In genomic region chr4:155268382-155268781, GRCm38 (mm10) we compare ENCODE assay signal across 9 mouse cellular contexts. TPM values are rescaled to one million over a fixed set of nuclear protein-coding genes. Genes with fewer than 3 reads are reported as not detected.
A peak's percentile ranks its signal among the peaks of the same experiment; 100 is the strongest.
DNase-seq lines count a peak whose midpoint lies in the region; ATAC-seq and TF ChIP-seq lines count a peak whose summit lies in the region.
"Had no signal": no experiment of that assay in that cellular context is flagged by ENCODE, and none has a peak within 500 bp of the region (broad histone marks: within the 10 kb centered on the region; RNA-seq: fewer than 3 reads in every experiment).

No protein-coding gene starts in this region.

- DNase-seq in cerebellum, adult 11-12 months = peak; percentile 74
- DNase-seq in cerebellum, adult 11 months = no peak
- peak; percentile 50 for DNase-seq in R1 (ENCODE audit: low read depth, low spot score)
- DNase-seq in embryo, embryonic 10.5 days (ENCODE audit: low spot score) = peak; percentile 78
- DNase-seq in heart, postnatal 0 days (ENCODE audit: low spot score) = peak; percentile 49
- DNase-seq in layer of hippocampus, postnatal 25 days (ENCODE audit: extremely low spot score in 1 of 2, low spot score in 1 of 2) = peak; percentile 51 to 82

- H3K4me2 ChIP-seq in heart, postnatal 0 days (ENCODE audit: low read depth, low read length) = no peak overlapping the region

- TF ChIP-seq CTCF in heart, postnatal 0 days (IDR thresholded peaks at IDR 0.05; ENCODE audit: low read depth) = peak; percentile 65
- TF ChIP-seq CTCF in testis, adult 2 months (IDR thresholded peaks at IDR 0.05; ENCODE audit: control insufficient read depth, insufficient read depth, insufficient replicate concordance, low read depth, low read length) = peak; percentile 51; the same call in 1 of the 2 replicates

- no peak for TF ChIP-seq EP300 in heart, postnatal 0 days (IDR thresholded peaks at IDR 0.05; ENCODE audit: low read depth)

- peak; percentile 57 for ATAC-seq in heart, postnatal 0 days (ENCODE audit: insufficient read depth, low read depth)
- peak; percentile 63; the same call in 1 of the 2 replicates for ATAC-seq in megakaryocyte-erythroid progenitor cell, adult 5-6 weeks (replicated peaks; ENCODE audit: low FRiP score, low TSS enrichment, poor library complexity, severe bottlenecking)

- no peak overlapping the region for H3K27ac ChIP-seq in heart, postnatal 0 days (ENCODE audit: low read depth)
- H3K27ac ChIP-seq in testis, adult 2 months (ENCODE audit: control insufficient read depth, insufficient read depth, low read depth, low read length) = no peak overlapping the region

- WGBS in heart, postnatal 0 days = 24% methylated on average over 5 of the region's 5 CpGs

- H3K36me3 ChIP-seq in heart, postnatal 0 days (replicated peaks; ENCODE audit: control insufficient read depth, insufficient read depth, low read length) = no peaks in the 10 kb centered on the region
- no peaks in the 10 kb centered on the region for H3K36me3 ChIP-seq in testis, adult 2 months (ENCODE audit: control insufficient read depth, insufficient read depth, low read length)
- H3K36me3 ChIP-seq: lung, embryonic 15.5 days had no signal

- no peaks in the 10 kb centered on the region for H3K9me3 ChIP-seq in heart, postnatal 0 days (replicated peaks; ENCODE audit: control insufficient read depth, low read length)
- H3K9me3 ChIP-seq: lung, embryonic 15.5 days had no signal

- no peak overlapping the region for H3K4me3 ChIP-seq in heart, postnatal 0 days (ENCODE audit: low read depth, low read length)
- no peak overlapping the region for H3K4me3 ChIP-seq in testis, adult 2 months (ENCODE audit: control insufficient read depth, low read depth, low read length)
- H3K4me3 ChIP-seq: lung, embryonic 15.5 days had no signal

- no peak overlapping the region for H3K9ac ChIP-seq in heart, postnatal 0 days (replicated peaks; ENCODE audit: low read depth, low read length)
- H3K9ac ChIP-seq: lung, embryonic 15.5 days had no signal

- no peaks in the 10 kb centered on the region for H3K27me3 ChIP-seq in heart, postnatal 0 days (ENCODE audit: control insufficient read depth, insufficient read depth, low read length)
- no peaks in the 10 kb centered on the region for H3K27me3 ChIP-seq in testis, adult 2 months (ENCODE audit: control insufficient read depth, insufficient read depth, low read length)
- H3K27me3 ChIP-seq: lung, embryonic 15.5 days had no signal

- 0 out of 2 replicates have a peak, but pooled peaks cover 5% of the 10 kb centered on the region for H3K4me1 ChIP-seq in heart, postnatal 0 days (ENCODE audit: control insufficient read depth, insufficient read depth)
- H3K4me1 ChIP-seq in testis, adult 2 months (ENCODE audit: control insufficient read depth, insufficient read depth, low read length) = peaks cover 8% of the 10 kb centered on the region

- no peak for TF ChIP-seq POLR2A in testis, adult 2 months (IDR thresholded peaks at IDR 0.05; ENCODE audit: control insufficient read depth, low read depth, low read length)

RNA-seq across cellular contexts. Expression of gene Faap20, which starts 18.8 kb away (rescaled TPM):
- 45.8 and 69.2 TPM in 2 replicates for total RNA-seq in heart, postnatal 0 days (2014; rRNA removed; ENCODE audit: low replicate concordance)
- polyA plus RNA-seq in heart, postnatal 0 days (2015; fragmentation: Nextera tagmentation; extraction: Ambion mirVana) = 48.1 and 51.0 TPM in 2 replicates
- 10 to 100 TPM; 29.2 to 36.6 TPM for total RNA-seq in layer of hippocampus, postnatal 25 days (2021)
- 25.6 and 41.4 TPM in 2 replicates for total RNA-seq in megakaryocyte-erythroid progenitor cell, adult 5-6 weeks (2014; fragmentation: Nextera tagmentation)
- 16.8 and 17.0 TPM in 2 replicates for total RNA-seq in megakaryocyte-erythroid progenitor cell, adult 5-6 weeks (2017)
- polyA plus RNA-seq in testis, adult 2 months (2012; rRNA removed) = 12.4 and 12.7 TPM in 2 replicates

RNA-seq across cellular contexts. Expression of gene Ski, which starts 46.0 kb away (rescaled TPM):
- total RNA-seq in heart, postnatal 0 days (2014; rRNA removed; ENCODE audit: low replicate concordance) = 53.2 and 60.6 TPM in 2 replicates
- polyA plus RNA-seq in heart, postnatal 0 days (2015; fragmentation: Nextera tagmentation; extraction: Ambion mirVana) = 7.7 and 9.3 TPM in 2 replicates
- total RNA-seq in layer of hippocampus, postnatal 25 days (2021) = 100 to 1,000 TPM; 119 to 129 TPM
- total RNA-seq in megakaryocyte-erythroid progenitor cell, adult 5-6 weeks (2014; fragmentation: Nextera tagmentation) = 16.3 and 16.4 TPM in 2 replicates
- 6.7 and 7.7 TPM in 2 replicates for total RNA-seq in megakaryocyte-erythroid progenitor cell, adult 5-6 weeks (2017)
- 5.0 and 6.4 TPM in 2 replicates for polyA plus RNA-seq in testis, adult 2 months (2012; rRNA removed)
